Mouse (Mus musculus) WW6 (cell line): Measurements from ENCODE around the gene Mef2b.
"Not testable (repeated sequence)": the region's sequence is repeated elsewhere in the genome, so short reads cannot be mapped to it uniquely, and the experiment has no call there.

ENCODE experiments used
- DNase-seq: peaks from one replicate; pipeline ENCODE4 v3.0.0-alpha.2; 2013; ENCODE audit warnings: low read depth, low spot score

Gene Mef2b

GRCm38 (mm10) chr8:70179082-70179481, 39.6 kb downstream of the Mef2b start:
- DNase-seq, result no peak

GRCm38 (mm10) chr8:70181212-70181902, 41.8 kb downstream of the Mef2b start:
- no peak for DNase-seq

GRCm38 (mm10) chr8:70181903-70182252, 42.4 kb downstream of the Mef2b start:
- no peak for DNase-seq

GRCm38 (mm10) chr8:70183194-70183593, 43.7 kb downstream of the Mef2b start:
- DNase-seq, result no peak

- DNase-seq, result no peak
These were observed 49.2 kb downstream of the Mef2b start for GRCm38 (mm10) chr8:70188707-70189106.

GRCm38 (mm10) chr8:70193238-70193637, 53.7 kb downstream of the Mef2b start:
- DNase-seq, result no peak

GRCm38 (mm10) chr8:70194191-70194590, 54.7 kb downstream of the Mef2b start:
- no peak for DNase-seq

GRCm38 (mm10) chr8:70195762-70196161, 56.3 kb downstream of the Mef2b start:
- no peak for DNase-seq

GRCm38 (mm10) chr8:70197603-70198002, 58.1 kb downstream of the Mef2b start:
- DNase-seq, result no peak

- DNase-seq, result no peak
These were observed 60.7 kb downstream of the Mef2b start for GRCm38 (mm10) chr8:70200098-70200681.

- no peak for DNase-seq
These were observed 61.9 kb downstream of the Mef2b start for GRCm38 (mm10) chr8:70201417-70201816.

GRCm38 (mm10) chr8:70203072-70203471, 63.6 kb downstream of the Mef2b start:
- DNase-seq, result no peak

GRCm38 (mm10) chr8:70204757-70205156, 65.2 kb downstream of the Mef2b start:
- no peak for DNase-seq

GRCm38 (mm10) chr8:70208130-70208529, 68.6 kb downstream of the Mef2b start:
- DNase-seq, result no peak

GRCm38 (mm10) chr8:70210538-70210937, 71.0 kb downstream of the Mef2b start:
- DNase-seq, result no peak

- DNase-seq, result no peak
These were observed 71.8 kb downstream of the Mef2b start for GRCm38 (mm10) chr8:70211275-70211674.

GRCm38 (mm10) chr8:70211726-70212111, 72.2 kb downstream of the Mef2b start:
- DNase-seq, result no peak

GRCm38 (mm10) chr8:70212112-70213055, 72.9 kb downstream of the Mef2b start, which contains the start of gene Slc25a42:
TSS of gene Slc25a42 (minus strand) at chr8:70212305.
- peak; percentile 99 for DNase-seq

- no peak for DNase-seq
These were observed 74.9 kb downstream of the Mef2b start for GRCm38 (mm10) chr8:70214411-70214810.

- no peak for DNase-seq
These were observed 75.6 kb downstream of the Mef2b start for GRCm38 (mm10) chr8:70215092-70215491.

- not testable (repeated sequence) for DNase-seq
These were observed 76.7 kb downstream of the Mef2b start for GRCm38 (mm10) chr8:70216161-70216560.

GRCm38 (mm10) chr8:70216566-70216965, 77.1 kb downstream of the Mef2b start:
- no peak for DNase-seq
